Mouse (Mus musculus): ENCODE data around the gene Tbc1d19. TPM values are rescaled to one million over a fixed set of nuclear protein-coding genes. Genes with fewer than 3 reads are reported as not detected.

The Tbc1d19 gene
- 5.1 TPM for polyA plus RNA-seq (2017; shearing (Covaris generic))

DNA sequence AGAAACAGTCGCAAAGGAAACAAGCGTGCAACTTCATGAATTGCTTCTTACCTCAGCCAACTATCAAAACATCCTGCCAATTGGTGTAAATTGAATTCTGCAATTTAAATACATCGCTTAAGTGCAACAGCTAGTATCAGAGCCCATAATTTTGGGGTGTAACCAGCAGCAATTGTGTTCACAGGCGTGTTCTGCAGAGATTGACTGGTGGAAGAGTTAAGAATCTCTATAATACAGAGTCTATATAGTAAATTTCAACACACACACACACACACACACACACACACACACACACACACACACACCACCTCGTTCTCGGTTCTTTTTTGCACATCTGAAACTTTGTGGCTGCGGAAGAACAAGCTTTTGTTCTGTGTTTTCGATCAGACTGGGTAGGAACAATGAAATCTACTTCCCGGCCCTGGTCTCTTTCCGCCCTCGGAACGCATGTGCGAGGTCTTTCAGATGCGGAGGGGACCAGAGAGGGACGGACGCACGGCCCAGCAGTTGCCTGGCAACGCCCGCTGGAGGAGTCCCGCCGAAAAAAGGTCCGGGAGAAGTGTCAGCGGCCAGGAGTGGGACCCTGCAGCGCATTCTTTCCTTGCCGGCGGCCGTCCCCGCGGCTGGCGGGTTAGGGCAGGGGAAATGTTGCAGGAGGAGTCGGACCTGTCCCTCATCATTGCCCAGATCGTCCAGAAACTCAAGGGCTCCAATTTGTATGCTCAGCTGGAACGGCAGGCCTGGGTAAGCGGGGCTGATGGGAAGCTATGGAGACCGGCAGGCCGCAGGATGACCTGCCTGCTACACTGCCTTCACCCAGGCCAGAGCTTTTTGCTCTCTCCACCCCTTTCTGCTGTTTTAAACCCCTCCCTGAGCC lies at the start of gene Tbc1d19:
Gene Tbc1d19 (plus strand): TSS at position 492 of the 877 bp plus-strand sequence.

Other genes starting within 250 kb of the Tbc1d19 start
- gene Cckar, start 101.9 kb upstream of the Tbc1d19 start, polyA plus RNA-seq (2017; shearing (Covaris generic)), result not detected
- 53.7 TPM for gene Stim2, start 188.9 kb downstream of the Tbc1d19 start, polyA plus RNA-seq (2017; shearing (Covaris generic))